Mouse (Mus musculus) layer of hippocampus, postnatal 10 days (tissue): Measurements from ENCODE around the gene Fdx1l. TPM values are rescaled to one million over a fixed set of nuclear protein-coding genes. Genes with fewer than 3 reads are reported as not detected.

ENCODE experiments used
- DNase-seq, 2 experiments: peaks; one replicate each; pipeline ENCODE4 v3.0.0; 2021; ENCODE audit warnings: low spot score in 2 of 2
- long read RNA-seq: library from polyadenylated mRNA; stranded (forward); transcript quantifications from one replicate; pipeline ENCODE4 v2.0.0, GENCODE M21; 2023
- total RNA-seq, 2 experiments: library from RNA; stranded (reverse); gene quantifications; 2 replicates each; pipeline ENCODE4 v1.2.3; 2021

Gene Fdx1l
- total RNA-seq, result 10 to 100 TPM; 53.7 to 55.2 TPM
- long read RNA-seq, transcript Fdx1l-204 (3 exons, 633 nt), result minor isoform, 9 of 59 reads
- long read RNA-seq, transcript Fdx1l-205 (4 exons, 951 nt), result minor isoform, 17 of 59 reads
- long read RNA-seq, transcript Fdx1l-201 (5 exons, 812 nt), result major isoform, 23 of 59 reads
- long read RNA-seq, transcript Fdx1l-203 (4 exons, 681 nt), result minor isoform, 8 of 59 reads
- long read RNA-seq, partial matches to known transcripts, result 0 of 59 reads
- long read RNA-seq, other reads (novel, unspliced or antisense), result 2 of 59 reads

DNA sequence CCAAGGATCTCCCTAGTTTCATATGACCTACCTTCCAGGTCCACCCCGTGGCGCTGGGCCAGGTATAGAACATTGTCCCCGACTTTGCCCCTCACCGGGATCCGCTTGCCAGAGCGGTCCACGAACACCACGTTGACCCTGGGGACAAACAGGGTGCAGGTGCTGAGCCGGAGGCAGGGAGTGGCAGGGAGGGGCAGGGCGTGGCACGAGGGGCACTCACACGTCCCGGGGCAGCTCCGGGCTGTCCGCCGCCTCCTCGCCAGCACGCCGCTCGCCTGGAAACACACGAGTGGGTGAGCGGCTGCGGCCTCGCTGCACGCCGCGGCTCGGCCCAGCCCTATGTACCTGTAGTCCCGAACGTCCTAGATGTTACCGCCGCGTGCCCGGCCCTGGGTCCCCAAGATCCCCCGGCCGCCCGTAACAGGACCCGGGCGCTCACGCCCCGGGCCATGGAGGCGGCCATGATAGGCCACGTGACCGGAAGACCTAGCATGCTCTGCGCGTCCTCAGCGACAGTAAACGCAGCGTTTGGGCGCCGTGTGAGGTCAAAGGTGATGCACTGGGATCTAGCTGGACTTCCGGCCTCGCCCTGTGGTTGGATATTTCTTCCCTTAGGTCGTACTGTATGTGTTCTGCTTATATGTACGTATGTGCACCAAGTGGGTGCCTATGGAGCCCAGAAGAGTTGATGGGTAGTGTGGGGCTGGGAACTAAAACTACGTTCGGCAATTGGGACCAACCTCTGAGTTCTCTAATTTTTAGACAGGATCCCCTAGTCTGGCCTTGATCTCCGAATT, at the start of gene Fdx1l, which contains the start of gene Gm49373:
Gene Fdx1l (minus strand): TSS at position 571 of the 797 bp plus-strand sequence.
Gene Gm49373 (minus strand): TSS at position 53 of the 797 bp plus-strand sequence.
- peak; percentile 89 to 91 for DNase-seq

DNA sequence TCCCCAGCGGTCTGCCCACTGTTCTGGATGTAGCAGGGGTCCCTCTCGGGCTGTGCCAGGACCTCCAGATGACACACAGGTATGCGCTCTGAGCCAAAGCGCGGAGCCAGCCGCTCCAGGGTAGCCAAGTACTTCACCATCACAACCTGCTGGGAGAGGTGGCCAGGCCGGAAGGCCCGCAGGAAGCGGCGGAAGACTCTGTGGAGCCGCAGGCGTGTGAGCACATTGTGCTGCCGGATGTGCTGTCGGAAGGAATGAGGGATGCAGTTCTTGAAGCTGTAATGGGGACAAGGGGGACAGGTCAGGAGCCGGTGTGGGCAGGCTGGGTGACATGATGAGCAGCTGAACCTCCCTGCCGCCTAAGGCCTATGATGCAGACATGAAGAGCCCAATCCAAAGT, 48.1 kb upstream of the Fdx1l start:
- no peak for DNase-seq

DNA sequence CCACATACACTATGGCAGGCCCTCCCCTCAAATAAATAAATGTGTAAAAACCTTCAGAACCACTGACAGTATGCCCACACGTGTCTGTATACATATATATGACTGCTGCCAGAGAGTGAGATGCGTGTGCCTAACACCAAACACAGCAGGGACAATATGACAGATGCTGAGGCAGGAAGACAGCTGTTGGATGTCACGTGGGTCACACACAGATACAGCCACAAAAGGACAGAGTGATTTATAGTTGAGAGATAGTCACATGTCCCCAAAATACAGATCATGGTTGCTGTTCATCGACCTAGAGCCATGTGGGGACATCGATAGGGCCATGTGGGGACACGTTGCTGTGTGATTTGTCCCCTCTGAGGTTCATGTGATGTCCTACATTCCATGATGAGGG, 43.7 kb upstream of the Fdx1l start:
- DNase-seq, result no peak

DNA sequence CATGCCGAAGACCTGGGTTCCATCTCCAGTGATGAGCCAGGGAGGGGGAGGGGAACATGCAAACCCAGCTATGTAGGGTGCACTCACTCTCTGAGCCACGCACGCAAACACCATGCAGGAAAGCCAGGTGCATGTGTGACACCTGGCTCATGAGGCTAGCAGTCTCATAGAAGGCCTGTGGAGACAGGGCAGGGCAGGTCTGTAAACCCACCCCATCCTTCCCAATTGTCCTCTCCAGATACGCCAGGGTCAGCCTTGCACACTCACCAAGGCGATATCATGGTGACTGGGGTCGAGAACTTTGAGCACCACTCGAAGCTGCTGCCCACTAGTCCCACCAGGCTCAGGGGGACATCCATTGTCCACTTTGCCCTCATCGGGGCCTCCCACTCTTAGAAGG, 41.7 kb upstream of the Fdx1l start:
- no peak for DNase-seq

DNA sequence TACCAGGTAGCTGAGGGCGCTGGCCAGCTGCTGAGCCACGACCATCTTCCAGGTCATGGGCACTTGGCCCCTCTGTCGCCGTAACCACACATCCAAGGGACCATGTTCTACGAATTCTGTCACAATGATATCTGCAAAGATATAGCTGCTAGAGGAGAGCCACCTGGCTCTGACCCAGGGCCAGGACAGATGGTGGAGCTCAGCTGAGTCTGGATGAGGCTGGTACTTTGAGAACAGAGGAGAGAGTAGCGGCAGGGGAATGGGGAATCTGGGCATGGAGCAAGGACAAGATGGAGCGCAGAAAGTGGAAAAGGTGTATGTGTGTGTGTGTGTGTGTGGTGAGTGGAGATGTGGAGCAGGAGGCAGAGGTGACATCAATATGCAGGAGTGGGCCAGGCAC, 40.8 kb upstream of the Fdx1l start:
- no peak for DNase-seq

DNA sequence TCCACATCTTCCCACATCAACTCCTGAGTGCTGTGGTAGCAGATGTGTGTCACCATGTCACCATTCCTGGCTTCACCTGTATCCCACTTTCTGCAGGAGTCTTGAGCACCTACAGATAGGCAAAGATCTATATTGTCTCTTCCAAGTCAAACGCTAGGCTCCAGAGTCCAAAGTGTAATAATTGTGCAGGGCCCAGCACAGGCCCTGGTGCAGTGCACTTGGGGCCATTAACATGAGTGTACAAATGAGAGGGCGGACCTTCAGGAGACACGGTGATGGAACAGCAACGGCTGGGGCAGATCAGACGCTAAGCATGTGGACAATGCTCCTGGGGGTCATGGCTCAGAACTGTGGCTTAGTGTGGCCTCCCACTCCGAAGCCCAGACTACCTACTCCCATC, 40.3 kb upstream of the Fdx1l start:
- no peak for DNase-seq

DNA sequence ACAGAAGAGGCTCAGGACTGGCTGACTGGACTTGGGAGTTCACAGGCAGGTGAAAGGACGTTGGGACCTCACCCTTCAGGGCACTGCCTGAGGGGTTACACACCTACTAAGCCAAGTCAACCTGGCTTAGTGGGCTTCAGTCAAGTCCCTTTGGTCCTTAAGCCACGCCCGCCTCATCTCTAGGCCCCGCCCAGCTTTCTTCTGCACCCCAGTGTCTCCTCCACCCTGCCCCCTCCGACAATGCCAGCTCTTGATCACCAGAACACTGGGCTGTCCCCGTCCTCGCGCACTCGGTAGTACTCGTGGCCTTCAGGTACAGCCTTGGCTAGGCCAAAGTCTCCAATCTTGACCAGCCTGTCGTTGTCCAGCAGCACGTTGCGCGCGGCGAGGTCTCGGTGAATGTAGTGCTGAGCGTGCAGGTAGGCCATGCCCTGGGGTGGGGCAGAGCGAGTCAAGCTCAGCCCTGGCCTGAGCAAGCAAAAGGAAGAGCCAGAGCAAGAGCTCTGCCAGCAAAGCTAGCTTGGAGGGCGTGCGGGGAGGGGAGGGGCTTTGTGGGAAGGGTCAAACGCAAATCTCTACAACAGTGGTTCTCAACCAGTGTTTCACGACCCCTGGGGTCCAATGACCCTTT, 34.3 kb upstream of the Fdx1l start:
- DNase-seq, result no peak

DNA sequence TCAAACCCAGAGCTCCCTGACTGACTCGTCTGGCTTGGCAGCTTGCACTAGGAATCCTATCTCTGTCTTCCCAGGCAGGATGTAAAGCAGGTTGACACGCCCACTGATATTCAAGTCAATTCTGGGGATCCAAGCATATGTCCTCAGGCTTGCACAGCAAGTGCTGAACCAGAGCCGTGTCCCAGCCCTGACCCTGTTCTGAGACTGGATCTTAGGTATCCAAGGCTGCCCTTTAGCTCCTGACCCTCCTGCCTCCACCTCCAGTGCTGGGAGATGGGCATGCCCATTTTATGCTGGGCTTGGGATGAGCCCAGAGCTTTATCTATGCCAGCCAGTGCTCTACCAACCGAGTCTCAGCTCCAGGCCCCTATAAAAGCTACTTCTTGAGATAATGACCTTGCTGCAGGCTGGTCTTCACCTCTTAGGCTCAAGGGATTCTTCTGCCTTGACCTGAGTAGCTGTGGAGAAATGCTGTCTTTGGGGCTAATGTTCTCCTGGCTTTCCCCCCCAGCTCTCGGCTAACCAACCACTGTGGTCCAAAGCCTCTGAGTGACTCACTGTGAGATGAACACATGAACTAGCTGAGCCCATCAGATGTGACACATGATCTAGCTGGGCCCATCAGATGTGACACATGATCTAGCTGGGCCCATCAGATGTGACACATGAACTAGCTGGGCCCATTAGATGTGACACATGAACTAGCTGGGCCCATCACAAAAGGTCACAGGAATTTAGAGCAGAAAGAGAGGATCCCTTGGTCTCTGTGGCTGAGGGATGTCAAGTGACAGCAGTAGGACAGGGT, 32.5 kb upstream of the Fdx1l start:
- DNase-seq, result no peak

DNA sequence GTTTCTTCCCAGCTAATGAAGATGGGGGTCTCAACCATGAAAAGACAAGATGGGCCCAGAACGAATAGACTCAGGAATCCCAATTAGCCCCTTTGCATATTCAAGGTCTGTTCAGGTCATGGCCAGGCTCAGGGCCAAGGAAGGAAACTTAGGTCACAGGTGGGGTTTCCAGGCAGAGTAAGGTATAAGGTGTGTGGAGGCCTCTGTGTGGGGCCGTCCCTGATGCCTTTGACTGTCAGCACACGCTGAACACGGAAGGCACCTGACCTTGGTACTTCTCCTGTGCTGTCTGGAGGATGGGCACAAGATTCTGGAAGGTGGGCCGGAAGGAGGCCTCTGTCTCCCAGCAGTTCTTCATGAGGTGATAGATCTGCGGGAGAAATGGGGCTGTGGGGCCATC, 31.4 kb upstream of the Fdx1l start:
- no peak for DNase-seq

DNA sequence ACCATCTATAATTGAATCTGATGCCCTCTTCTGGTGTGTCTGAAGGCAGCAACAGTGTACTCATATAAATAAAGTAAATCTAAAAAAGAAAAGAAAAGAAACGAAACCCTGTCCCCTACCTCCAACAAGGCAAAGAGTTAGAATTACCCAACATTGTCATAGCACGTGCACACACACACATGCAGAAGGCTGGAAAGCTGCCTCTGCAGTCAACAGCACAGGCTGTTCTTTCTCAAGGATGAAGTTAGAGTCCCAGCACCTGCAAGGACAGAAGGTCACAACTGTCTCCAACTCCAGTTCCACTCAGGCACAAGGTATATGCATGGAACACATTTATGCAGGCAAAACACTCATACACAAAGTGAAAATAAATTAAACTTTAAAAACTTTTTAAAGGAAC, 28.7 kb upstream of the Fdx1l start:
- DNase-seq, result no peak

DNA sequence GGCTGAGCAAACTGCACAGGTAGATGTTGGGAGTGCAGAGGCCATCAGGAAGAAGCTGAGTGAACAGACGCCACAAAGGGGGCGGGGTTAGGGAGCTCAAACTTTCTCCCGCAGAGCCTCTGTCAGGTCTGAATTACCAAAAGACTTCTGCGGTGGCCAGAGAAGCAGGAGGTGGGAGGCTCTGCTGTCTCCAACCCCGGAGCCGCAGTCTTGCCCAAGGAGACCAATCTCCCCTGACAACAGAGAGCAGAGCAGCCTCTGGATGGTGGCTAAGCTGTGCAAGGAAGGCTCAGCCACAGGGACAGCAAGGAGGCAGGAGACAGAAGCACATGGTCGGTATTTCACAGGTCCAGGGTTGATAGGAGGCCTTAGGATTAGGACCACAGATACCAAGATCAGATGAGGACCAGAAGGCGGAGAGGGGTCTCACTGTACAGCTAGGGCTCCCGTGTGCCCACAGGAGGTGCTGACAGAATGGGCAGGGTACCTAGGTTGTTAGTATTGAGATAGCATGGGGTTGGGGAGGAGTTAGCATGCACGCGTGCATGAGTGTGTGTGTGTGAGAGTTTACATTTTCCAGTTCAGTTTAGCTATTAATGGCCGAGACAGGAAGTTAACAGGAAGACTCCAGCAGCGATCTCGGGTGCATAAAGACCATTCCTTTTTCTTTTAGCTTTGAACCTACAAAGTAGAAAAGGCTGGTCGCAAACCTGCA, 27.2 kb upstream of the Fdx1l start:
- DNase-seq, result no peak

DNA sequence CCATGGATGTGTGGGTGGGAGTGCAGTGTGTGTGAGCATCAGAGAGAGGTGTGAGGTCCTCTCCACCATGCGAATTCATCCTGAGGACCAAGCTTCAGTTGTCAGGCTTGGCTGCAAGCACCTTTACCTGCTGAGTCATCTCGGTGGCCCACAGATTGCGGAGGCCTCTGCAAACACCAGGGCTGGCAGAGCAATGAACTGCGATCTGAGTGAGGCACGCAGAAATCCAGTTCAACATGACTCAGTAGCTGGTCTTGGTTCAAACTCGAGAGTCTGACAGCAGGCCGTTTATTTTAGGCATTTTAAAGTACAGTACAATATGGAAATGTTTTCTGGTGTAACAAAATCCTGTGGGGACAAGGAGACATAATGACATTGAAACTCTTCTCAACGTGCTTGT, 24.4 kb upstream of the Fdx1l start:
- DNase-seq, result no peak

DNA sequence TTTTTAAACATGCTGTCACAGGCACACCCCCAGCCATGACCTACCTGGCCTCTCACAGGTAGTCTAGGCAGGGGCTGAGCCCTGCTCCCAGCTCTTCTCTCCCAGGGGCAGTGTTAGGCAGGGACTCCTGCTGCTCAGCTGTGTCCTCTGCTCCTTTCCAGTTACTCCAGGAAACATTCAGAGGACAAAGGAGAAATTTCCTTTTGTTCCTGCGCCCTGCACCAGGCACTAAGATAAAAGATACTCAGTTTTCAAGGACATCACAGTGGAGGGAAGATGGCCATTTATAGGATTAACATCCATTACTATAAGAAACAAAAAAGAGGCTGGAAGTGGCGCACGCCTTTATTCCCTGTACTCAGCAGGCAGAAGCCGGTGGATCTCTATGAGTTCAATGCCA, 22.5 kb upstream of the Fdx1l start:
- DNase-seq, result no peak

DNA sequence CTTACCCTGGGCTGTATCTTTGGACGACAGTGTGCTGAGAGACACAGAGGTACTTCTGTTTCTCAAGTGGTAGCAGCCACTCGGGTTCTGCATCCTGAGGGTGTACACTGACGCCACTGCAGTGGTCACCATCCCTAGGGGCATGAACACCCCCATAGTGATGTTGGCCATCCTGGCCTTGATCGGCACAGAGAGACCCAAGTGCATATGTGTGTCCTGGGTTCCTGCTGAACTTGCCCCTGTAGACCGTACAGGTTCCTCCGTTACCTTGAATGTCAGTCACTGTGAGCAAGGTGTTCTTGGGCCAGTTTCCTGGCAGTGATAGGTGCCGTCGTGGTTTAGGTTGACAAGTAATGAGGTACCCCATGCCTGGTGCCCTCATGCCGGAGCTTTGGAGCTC, 20.0 kb upstream of the Fdx1l start:
- no peak for DNase-seq

DNA sequence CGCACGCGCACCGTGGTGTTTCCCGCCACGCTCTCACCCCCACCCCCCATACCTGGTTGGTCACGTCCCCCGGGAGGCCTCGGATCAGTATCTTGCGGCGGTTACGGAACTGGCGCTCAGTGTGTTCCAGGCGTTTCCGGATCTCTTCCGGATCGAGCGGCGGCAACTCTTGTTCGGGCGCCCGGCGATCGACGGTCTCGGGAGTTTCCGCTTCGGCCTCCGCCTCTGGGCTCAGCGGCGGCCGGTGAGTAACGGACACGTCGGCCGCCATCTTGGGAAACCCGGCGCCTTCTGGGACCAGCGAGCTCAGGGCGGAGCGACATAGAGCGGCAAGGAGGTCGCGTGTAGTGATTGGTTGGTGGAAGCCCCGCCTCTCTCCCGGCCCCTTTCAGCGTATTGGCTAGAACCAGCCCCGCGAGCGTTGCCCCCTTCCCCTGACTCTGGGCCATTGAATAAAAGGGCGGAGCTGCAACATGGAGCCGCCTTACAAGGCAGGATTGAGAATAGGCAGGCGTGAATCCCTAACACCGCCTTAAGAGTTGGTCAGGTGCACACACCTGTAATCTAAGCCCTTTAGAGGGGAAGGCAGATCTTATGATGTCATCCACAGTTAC, 18.4 kb upstream of the Fdx1l start, which contains the start of the genes Gm38431 and Raver1:
Gene Gm38431 (minus strand): TSS at position 291 of the 614 bp plus-strand sequence.
Gene Raver1 (minus strand): TSS at position 302 of the 614 bp plus-strand sequence.
- peak; percentile 94 to 96 for DNase-seq

DNA sequence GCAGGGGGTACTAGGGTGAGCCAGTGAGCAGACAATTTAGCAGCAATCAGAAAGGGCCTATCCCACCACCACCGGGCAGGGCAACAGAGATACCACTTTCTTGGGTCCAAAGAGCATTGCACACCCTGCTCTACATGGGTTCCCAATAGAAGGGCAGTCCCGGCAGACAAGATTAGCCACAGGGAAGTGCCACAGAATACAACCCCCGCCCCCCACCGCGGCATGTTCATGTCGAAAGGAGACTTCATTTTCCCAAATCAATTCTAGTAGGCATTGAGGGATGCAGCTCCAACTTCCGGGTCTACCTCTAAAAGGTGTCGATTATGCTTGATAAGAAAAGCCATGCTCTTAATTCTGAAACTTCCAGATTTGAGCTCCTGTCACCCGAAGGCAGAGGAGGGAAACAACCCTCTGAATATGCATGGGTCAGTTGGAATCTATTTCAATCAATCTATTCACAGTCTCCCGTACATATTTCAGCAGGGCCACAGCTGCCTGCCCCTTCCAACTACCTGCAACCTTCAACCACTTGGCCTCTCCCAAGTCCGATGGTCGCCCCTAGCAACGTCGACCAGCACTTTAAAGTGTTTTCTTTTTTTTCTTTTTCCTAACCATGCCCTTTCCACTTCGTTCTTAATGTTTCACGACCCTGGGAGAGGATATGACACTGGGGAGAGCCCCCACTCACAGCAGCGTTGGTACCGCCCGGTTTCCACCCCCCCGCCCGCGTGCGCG, 17.7 kb upstream of the Fdx1l start:
- no peak for DNase-seq

DNA sequence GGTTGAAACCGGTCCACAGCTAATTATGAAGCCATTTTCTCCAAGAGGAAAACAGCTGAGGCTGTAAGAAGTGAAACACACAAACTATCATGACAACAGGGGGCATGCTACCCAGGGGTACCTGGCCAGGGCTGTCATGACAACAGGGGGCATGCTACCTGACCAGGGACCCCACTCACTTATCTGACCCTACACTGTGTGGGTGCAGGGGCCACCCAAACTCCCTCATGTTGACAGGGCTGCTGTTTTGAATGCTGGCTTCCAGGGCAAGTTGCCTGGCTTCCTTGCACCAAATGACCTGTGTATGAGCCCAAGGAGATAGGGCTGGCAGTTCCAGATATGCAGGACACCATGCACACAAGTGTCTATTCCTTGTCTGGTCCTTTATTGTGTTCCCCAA, 17.1 kb upstream of the Fdx1l start:
- no peak for DNase-seq

DNA sequence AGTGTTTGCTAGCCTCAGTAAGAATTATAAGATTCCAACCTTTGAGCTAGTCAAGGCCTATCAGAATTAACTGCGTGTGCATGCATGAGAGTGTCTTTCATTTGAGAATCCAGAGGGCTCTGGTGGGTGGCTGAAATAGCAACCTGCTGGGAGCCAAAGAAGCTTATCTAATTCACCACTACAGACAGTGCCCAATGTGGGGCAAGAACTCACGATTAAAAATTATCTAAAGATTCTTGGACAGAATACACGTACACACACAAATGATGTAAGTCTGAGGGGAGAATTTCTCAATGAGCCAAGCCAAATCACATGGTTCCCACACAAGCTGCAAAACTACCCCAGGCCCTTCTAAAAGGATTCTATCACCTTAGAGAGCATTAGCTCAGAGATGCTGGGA, 9.9 kb upstream of the Fdx1l start:
- DNase-seq, result no peak

DNA sequence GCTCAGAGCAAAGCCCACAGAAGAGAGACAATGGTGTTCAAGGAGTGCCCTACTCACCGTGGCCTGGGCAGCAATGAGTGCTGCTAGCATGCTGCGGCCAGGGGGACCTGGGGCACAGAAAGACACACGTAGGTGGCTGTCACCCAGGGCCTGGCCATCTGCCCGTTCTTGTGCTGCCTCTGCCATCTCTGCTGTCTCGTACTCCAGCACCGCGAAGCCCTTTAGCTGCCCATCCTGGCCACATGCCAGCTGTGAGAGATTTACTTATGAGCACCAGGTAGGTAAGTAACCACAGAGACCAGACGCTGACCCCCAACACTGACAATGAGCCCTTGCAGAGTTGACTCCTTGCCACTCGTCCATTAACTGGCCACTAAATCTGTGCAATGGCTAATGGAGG, 7.7 kb upstream of the Fdx1l start:
- no peak for DNase-seq

DNA sequence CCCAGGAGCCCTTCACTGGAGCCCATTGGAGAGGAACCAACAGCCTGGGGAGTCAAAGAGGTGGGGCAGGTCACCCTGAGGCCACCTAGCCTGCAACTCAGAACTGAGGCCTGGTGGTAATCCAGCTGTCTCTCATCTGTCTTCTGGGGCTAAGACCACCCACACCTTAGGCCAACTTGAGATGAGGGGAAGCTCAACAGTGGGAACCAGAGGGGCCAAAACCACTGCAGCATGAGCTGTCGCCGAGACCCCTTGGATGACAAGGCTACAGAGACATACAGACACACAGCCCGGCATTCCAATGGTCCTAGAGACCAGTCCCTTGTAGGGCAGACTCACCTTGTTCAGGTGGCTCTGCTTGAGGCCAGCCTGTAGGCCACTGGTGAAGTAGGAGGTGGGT, 2.2 kb upstream of the Fdx1l start:
- no peak for DNase-seq
